Mouse (Mus musculus): ENCODE results near the gene Cry2. TPM values are rescaled to one million over a fixed set of nuclear protein-coding genes. Genes with fewer than 3 reads are reported as not detected.

Cry2 gene
- total RNA-seq, 2 experiments from 2014 or later = 18.5 to 21.2 TPM

DNA sequence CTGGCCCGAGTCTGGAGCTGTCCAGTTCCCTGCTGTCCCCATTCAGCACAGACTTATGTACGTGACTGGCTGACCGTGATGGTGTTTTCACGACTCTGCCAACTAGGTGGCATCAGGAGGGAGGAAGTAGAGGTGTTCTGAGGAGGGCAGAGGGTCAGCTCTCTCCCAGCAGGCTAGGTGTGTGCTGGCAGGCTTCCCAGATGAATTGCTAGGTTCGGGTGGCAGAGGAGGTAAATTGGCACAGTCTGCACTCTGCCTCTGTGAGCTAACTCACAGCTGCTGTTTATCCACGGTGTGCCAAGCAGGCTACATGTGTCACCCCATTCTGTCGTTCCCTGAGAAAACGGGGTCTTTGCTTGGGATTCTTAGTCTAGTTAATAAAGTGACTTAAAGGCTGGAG is 12.8 kb upstream of the Cry2 start:
- DNase-seq (ENCODE audit: low spot score) = no peak

DNA sequence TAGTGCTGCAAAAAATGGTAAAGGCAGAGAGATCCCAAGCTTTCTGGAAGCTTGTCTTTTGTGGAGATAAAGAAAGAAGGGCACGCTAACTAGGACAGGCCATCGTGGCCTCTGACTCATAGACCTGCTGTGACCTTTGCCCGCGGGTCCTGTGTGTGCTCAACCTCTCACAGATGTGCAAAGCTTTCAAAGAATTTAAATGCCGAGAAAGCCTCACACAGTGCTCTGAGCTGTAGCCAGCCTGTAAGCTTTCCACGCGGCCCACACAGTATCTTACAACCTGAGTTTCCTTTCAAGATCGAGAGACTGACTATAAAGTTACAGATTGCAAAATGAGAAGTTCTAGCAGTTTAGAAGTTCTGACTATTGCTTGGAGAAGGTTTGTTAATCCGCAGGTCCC is 12.0 kb upstream of the Cry2 start:
- DNase-seq (ENCODE audit: low spot score) = no peak

- no peak for DNase-seq (ENCODE audit: low spot score)
Measured at GRCm38 (mm10) chr2:92444376-92444775, 10.5 kb upstream of the Cry2 start.

GRCm38 (mm10) chr2:92443313-92443712 is 9.5 kb upstream of the Cry2 start:
- no peak for DNase-seq (ENCODE audit: low spot score)

DNA sequence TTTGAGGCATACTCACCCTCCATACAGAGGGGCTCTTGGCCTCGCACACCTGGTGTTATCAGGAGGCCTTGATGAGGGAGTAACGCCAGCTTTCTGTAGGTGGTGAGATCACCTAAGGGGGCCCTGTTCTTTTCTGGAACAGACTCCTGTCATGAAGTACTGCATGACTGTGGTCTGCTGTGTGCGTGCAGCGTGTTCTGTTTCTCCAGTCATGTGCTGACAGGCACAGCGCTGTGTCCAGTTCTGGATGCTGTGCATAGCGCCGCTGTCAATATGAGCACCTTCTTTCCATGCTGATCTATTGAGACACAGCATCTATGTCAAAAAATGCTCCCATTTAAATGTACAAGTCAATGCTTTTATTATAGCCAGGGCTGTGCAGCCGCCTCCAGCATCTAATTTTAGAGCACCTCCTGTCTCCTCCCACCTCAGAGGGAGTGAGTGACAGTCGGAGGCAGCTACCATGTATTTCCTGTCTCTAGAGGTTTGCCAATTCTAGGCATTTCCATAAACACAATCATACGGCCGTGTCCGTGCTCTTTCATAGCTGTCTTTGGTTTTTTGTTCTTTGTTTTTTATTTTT is 8.7 kb upstream of the Cry2 start:
- no peak for DNase-seq (ENCODE audit: low spot score)

DNA sequence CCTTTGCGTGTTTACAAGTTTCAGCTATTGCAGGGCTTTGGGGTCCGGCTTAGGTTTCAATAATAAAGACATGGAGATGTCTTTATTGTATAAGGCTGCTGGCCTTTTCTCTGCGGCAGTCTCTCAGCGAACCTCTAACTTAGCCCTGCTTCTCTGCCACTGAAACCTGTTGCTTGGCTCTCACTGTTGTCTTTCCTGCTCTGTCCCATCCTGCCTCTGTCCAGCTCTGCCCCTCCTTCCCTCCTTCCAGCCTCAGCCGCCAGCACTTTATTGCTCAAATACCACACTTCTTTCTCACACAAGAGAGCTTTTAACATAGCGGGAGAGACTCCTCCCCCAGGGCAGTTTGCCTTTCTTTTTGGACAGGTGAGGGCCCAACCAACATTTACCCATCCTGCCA is 6.6 kb upstream of the Cry2 start:
- DNase-seq (ENCODE audit: low spot score) = no peak

- no peak for DNase-seq (ENCODE audit: low spot score)
Measured at GRCm38 (mm10) chr2:92438567-92438966, 4.7 kb upstream of the Cry2 start.

- peak; percentile 89 for DNase-seq (ENCODE audit: low spot score)
Measured at GRCm38 (mm10) chr2:92437875-92438274, 4.0 kb upstream of the Cry2 start.

GRCm38 (mm10) chr2:92437366-92437765 is 3.5 kb upstream of the Cry2 start:
- no peak for DNase-seq (ENCODE audit: low spot score)

GRCm38 (mm10) chr2:92435023-92435422 is 1.2 kb upstream of the Cry2 start:
- DNase-seq (ENCODE audit: low spot score) = peak; percentile 39

DNA sequence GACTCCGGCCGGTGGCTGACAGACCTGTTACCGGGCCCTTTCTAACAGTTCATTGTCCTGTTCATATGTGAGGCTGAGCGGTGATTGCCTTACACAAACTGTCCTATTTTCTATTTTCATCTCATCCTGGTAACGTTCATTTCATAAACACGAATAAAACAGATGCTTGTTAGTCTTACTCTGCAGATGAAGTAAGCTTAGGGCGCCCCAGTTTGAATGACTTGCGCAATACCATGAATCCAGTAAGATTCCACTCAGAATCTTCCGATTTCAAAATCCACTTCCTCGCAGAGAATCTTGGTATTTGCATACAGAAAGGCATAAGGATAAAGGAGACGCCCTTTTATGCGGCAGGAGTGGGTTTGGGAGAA is 517 bp upstream of the Cry2 start:
- DNase-seq (ENCODE audit: low spot score) = no peak

DNA sequence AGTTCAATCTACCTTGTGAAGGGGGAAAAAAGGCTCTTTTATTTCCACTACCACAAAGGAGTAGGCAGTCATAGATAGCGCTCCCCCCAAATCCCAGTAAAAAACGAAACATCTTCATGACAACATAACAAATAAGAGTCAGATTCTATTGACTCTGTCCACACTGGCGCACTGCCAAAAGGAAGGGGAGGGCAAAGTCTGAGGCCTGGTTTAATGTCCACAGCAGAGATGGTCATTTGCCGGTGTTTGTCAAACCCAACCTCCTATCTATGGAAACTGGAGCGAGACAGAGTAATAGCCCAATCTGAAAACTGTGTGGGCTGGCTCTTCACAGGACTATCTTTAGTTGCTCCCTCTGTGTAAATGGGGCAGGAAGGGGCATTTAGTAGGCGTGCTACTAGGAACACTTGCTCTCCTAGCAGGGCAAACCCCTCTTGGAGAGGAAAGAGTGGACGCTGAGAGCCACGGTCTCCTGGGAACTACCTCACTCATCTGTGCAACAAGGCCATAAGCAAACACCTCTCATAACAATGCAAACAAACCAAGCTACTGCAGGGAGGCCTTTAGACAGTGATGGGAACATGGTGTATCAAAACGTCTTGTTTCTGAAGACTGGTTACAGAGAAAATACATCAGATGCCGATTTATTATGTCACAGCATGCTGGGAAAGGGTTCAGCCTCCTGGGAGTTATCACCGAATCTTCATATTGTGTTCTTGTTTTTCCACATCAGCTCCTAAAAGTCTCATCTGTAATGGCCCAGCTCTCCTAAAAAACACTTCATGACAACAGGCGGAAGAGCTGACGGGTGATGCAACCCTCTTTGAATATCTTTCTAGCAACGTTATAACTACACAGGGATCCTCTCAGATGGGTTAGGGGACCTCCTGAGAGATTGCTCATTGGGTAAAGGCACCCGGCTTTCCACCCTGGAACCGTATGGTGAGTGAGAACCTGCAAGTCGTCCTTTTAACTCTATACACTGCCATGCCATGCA is 1.2 kb downstream of the Cry2 start:
- peak; percentile 49 for DNase-seq (ENCODE audit: low spot score)

GRCm38 (mm10) chr2:92431611-92432179 is 2.1 kb downstream of the Cry2 start:
- DNase-seq (ENCODE audit: low spot score) = no peak

DNA sequence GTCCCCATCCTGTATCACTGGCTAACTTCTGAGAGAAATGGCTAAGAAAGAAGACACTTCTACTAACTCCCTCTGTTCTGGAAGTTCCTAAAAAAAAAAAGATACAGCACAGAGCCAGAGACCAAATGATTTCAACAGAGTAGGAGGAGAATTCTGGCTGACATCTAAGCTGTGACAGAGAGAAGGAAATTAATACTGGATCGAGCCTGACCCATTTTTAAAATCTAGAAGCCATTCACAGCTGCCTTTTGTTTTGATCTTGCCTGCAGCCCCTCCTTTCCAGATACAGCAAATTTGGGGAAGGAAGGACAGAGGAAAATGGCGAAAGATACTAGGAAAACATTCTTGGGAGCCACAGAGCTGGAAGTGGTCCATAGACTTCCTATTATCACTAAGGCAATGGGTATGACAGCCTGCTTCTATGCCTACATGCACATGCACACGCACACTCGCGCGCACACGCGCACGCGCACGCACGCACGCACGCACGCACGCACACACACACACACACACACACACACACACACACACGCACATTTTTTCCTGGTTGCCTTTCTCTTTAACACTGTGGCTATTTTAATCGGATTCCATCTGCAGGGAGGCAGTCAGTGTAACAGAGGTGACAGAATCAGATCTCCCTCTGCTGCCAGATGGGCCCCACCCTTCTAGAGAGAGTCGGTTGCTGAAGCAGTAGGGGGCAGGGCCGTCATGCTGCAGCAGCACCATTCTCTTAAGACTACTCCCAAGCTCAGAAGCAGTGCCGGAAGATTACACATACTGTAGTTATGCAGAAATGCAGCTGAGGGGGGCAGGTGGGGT is 2.9 kb downstream of the Cry2 start:
- peak; percentile 77 for DNase-seq (ENCODE audit: low spot score)

DNA sequence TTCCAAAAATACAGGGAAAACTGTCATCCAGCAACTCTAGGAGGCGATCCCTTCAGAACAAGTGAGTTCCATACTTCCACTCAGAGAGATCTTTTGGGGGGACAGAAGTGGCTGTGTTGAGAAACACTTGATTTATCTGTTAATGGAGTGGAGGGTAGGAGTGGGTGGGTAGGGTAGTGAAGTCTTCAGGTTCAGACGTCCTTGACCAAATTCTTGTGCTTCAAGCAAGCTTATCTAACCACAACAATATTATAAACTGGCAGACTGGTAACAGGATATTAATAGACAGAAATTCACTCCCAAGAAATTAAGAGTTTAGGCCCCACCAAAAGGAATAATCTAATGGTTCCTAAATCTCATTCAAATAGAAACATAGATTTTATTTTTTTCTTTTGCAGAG is 3.8 kb downstream of the Cry2 start:
- no peak for DNase-seq (ENCODE audit: low spot score)

DNA sequence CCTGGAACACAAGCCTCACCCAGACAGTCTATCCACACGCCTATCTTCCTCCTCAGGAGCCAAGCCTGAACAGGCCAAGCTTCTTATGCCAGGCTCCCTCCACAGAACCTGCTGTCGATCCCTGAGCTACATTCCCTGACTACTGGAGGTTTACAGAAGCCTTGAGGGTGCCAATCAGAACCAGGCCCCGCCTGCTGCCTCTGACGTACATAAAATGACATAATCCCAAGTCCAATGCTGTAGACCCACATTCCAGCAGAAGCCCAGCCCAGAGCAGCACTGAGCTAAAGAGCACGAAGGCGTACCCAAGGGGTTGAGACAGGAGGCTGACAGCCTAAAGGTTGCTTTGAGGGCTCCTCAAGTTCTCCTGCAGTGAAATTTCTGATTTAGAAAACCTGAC is 6.0 kb downstream of the Cry2 start:
- peak; percentile 73 for DNase-seq (ENCODE audit: low spot score)

DNA sequence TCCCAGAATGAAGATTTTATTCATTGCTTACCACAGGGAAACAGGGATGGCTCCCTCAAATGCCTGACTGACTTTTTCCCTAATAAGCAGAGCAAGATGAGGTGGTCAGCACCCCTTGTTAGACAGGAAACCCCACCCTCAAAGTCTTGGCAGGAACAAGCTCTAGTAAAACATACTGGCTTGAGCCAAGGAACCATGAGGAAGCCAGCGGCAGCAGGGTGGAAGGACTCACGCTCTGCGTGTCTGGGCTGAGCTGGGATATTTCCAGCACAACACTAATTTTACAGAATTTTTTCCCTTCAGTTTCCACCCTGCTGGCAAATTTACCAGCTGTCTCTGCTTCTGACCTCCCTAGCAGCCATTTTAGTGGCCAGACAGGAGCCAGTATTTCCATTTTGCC is 7.4 kb downstream of the Cry2 start:
- DNase-seq (ENCODE audit: low spot score) = peak; percentile 61

- no peak for DNase-seq (ENCODE audit: low spot score)
Measured at GRCm38 (mm10) chr2:92425366-92425765, 8.5 kb downstream of the Cry2 start.

DNA sequence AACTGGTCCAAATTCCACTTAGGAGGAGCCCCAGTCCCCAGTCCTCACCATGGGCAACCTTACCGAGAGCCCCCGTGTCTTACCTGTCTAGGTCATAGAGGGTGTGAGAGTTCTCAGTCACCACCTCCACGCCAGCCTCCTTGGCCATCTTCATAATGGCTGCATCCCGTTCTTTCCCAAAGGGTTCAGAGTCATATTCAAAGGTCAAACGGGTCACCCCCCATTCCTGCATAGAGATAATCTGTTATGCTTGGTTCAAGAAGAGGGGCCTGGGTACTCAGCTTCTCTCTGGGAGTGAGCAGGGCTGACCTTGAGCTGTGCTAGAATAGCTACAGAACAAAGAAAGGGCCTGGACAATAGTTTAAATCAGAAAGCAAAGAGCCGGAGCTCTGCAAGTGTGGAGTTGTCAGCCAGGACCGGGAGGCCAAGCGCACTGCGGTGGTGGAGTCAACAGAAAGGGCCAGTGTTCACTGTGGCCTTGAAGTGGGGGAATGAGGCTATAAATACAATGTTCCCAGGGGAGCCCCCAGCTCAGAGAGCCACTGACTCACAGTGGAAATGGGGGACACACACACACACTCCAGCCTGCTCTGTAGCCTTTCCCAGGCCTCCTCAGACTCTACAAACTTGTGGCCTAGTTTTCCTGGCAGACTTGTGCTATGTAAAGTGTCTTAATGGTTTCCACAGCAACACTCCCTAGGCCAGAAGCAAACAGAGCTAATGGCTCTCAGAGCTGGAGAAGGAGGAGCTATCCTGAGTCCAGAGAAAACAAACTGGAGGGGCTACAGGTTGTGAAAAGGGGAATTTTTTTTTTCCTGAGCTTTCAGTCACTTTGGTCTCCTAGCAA is 9.2 kb downstream of the Cry2 start:
- peak; percentile 73 for DNase-seq (ENCODE audit: low spot score)

DNA sequence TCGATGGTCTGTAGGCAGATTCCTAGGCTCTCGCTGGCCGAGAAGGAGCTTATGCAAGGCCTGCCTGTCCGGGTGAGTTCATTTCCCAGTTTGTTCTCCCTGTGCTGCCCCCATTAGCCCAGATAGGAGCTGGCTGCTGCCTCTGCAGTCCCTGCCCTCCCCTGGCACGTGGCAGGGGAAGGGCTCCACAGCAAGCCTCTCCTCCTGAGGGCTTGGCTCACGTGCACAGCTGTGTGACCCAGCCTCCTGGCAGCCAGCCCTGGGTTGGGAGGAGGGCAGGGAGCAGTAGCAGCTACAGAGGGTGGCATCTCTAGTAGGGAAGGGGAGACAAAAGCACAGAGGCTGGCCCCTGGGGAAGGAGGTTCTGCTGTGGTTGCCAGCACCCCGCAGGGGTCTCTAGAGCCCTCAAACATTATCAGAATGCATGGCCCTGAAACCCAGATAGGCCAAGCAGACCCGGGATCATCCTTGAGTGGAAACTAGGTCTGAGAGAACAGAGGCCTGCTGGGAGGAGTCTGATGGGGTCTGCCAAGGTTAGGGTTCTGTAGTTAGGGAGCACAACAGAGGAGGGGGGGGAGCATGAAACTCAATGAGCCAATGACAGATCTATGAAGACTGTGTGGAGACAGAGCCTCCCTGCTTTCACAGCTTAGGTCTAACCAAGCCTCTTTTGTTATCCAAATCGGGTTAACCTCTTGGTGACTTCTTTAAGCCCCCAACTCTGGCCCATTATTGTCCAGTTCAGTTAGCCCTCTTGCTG is 10.0 kb downstream of the Cry2 start:
- DNase-seq (ENCODE audit: low spot score) = peak; percentile 97
